Mouse (Mus musculus) megakaryocyte progenitor cell, adult 5-6 weeks (primary cell): ENCODE measurements at regions not wholly inside any gene's neighbourhood (a gene's known extent, or its start where the extent isn't known, plus 50 kb on each side); places are given as distances from the start of the nearest gene placed in this dataset.

Experiments used
- ATAC-seq: replicated peaks from 2 replicates; pipeline ENCODE4 v1.8.0; 2016; ENCODE audit warnings: mild to moderate bottlenecking, moderate TSS enrichment, inconsistent platforms; ENCODE audit not compliant: poor library complexity

- peak; percentile 69 for ATAC-seq
Measured at GRCm38 (mm10) chr1:67640353-67640752, 517.5 kb downstream of the Cps1 start.

- no peak for ATAC-seq
Measured at GRCm38 (mm10) chr1:67640766-67641165, 517.9 kb downstream of the Cps1 start.

- no peak for ATAC-seq
Measured at GRCm38 (mm10) chr1:67643627-67644026, 520.8 kb downstream of the Cps1 start.
